Mouse (Mus musculus): ENCODE measurements at regions not wholly inside any gene's neighbourhood (a gene's known extent, or its start where the extent isn't known, plus 50 kb on each side); places are given as distances from the start of the nearest gene placed in this dataset.

- Histone ChIP-seq H3K9me3 (ENCODE audit: low read depth, low read length) (no peaks in the 10 kb centered on the region), H3K4me1 (ENCODE audit: insufficient read depth) (no peaks in the 10 kb centered on the region), H3K4me2 (no peak overlapping the region), H3K9ac (no peak overlapping the region), H3K27me3 (ENCODE audit: insufficient read depth, low read length) (no peaks in the 10 kb centered on the region), H3K27ac (ENCODE audit: low read depth) (no peak overlapping the region), H3K4me3 (ENCODE audit: low read depth, low read length) (no peak overlapping the region), H3K36me3 (ENCODE audit: insufficient read depth) (no peaks in the 10 kb centered on the region)
- WGBS = 37% methylated on average over 1 of the region's 1 CpGs
- DNase-seq (no peak), ATAC-seq (ENCODE audit: insufficient read depth) (no peak)
- TF ChIP-seq CTCF (IDR thresholded peaks at IDR 0.05; ENCODE audit: low read depth) = no peak
These were observed 65.7 kb upstream of the Acsl4 start for GRCm38 (mm10) chrX:142456022-142456421.

GRCm38 (mm10) chrX:142464174-142464573 lies 73.8 kb upstream of the Acsl4 start:
- no peak overlapping the region for H3K4me2 ChIP-seq
- DNase-seq = peak; percentile 61
- 39% methylated on average over 2 of the region's 2 CpGs for WGBS
- no peaks in the 10 kb centered on the region for H3K4me1 ChIP-seq (ENCODE audit: insufficient read depth)
- peak; percentile 8; the same call in 1 of the 2 replicates for ATAC-seq (ENCODE audit: insufficient read depth)
- H3K27ac ChIP-seq (ENCODE audit: low read depth) = no peak overlapping the region
- H3K4me3 ChIP-seq (ENCODE audit: low read depth, low read length) = no peak overlapping the region
- H3K27me3 ChIP-seq (ENCODE audit: insufficient read depth, low read length) = no peaks in the 10 kb centered on the region
- H3K9me3 ChIP-seq (ENCODE audit: low read depth, low read length) = no peaks in the 10 kb centered on the region
- H3K36me3 ChIP-seq (ENCODE audit: insufficient read depth) = no peaks in the 10 kb centered on the region
- TF ChIP-seq CTCF (IDR thresholded peaks at IDR 0.05; ENCODE audit: low read depth) = no peak
- no peak overlapping the region for H3K9ac ChIP-seq

- no peak for ATAC-seq (ENCODE audit: insufficient read depth)
- H3K27me3 ChIP-seq (ENCODE audit: insufficient read depth, low read length) = no peaks in the 10 kb centered on the region
- H3K4me1 ChIP-seq (ENCODE audit: insufficient read depth) = no peaks in the 10 kb centered on the region
- TF ChIP-seq CTCF (IDR thresholded peaks at IDR 0.05; ENCODE audit: low read depth) = no peak
- DNase-seq = no peak
- no peaks in the 10 kb centered on the region for H3K36me3 ChIP-seq (ENCODE audit: insufficient read depth)
- no peaks in the 10 kb centered on the region for H3K9me3 ChIP-seq (ENCODE audit: low read depth, low read length)
- no peak overlapping the region for H3K27ac ChIP-seq (ENCODE audit: low read depth)
- no peak overlapping the region for H3K4me2 ChIP-seq
- H3K9ac ChIP-seq = no peak overlapping the region
- no peak overlapping the region for H3K4me3 ChIP-seq (ENCODE audit: low read depth, low read length)
- WGBS = 52% methylated on average over 6 of the region's 6 CpGs
These were observed 74.4 kb upstream of the Acsl4 start for GRCm38 (mm10) chrX:142464756-142465155.

- WGBS = 36% methylated on average over 5 of the region's 5 CpGs
- H3K4me1 ChIP-seq (ENCODE audit: insufficient read depth) = no peaks in the 10 kb centered on the region
- peak; percentile 19 for DNase-seq
- TF ChIP-seq CTCF (IDR thresholded peaks at IDR 0.05; ENCODE audit: low read depth) = no peak
- no peak overlapping the region for H3K4me2 ChIP-seq
- no peak overlapping the region for H3K4me3 ChIP-seq (ENCODE audit: low read depth, low read length)
- H3K9me3 ChIP-seq (ENCODE audit: low read depth, low read length) = no peaks in the 10 kb centered on the region
- no peak overlapping the region for H3K9ac ChIP-seq
- ATAC-seq (ENCODE audit: insufficient read depth) = no peak
- no peaks in the 10 kb centered on the region for H3K27me3 ChIP-seq (ENCODE audit: insufficient read depth, low read length)
- H3K27ac ChIP-seq (ENCODE audit: low read depth) = no peak overlapping the region
- no peaks in the 10 kb centered on the region for H3K36me3 ChIP-seq (ENCODE audit: insufficient read depth)
These were observed 77.5 kb upstream of the Acsl4 start for GRCm38 (mm10) chrX:142467850-142468256.

- WGBS = 40% methylated on average over 4 of the region's 4 CpGs
- DNase-seq (no peak), ATAC-seq (ENCODE audit: insufficient read depth) (no peak)
- Histone ChIP-seq H3K9ac (no peak overlapping the region), H3K4me3 (ENCODE audit: low read depth, low read length) (no peak overlapping the region), H3K36me3 (ENCODE audit: insufficient read depth) (no peaks in the 10 kb centered on the region), H3K27me3 (ENCODE audit: insufficient read depth, low read length) (no peaks in the 10 kb centered on the region), H3K4me1 (ENCODE audit: insufficient read depth) (no peaks in the 10 kb centered on the region), H3K27ac (ENCODE audit: low read depth) (no peak overlapping the region), H3K4me2 (no peak overlapping the region), H3K9me3 (ENCODE audit: low read depth, low read length) (no peaks in the 10 kb centered on the region)
- no peak for TF ChIP-seq CTCF (IDR thresholded peaks at IDR 0.05; ENCODE audit: low read depth)
These were observed 78.1 kb upstream of the Acsl4 start for GRCm38 (mm10) chrX:142468388-142468787.

- WGBS = 28% methylated on average over 7 of the region's 7 CpGs
- TF ChIP-seq CTCF (IDR thresholded peaks at IDR 0.05; ENCODE audit: low read depth) = no peak
- Histone ChIP-seq H3K9me3 (ENCODE audit: low read depth, low read length) (no peaks in the 10 kb centered on the region), H3K36me3 (ENCODE audit: insufficient read depth) (no peaks in the 10 kb centered on the region), H3K27ac (ENCODE audit: low read depth) (peak overlapping the region; percentile 67), H3K4me3 (ENCODE audit: low read depth, low read length) (no peak overlapping the region), H3K27me3 (ENCODE audit: insufficient read depth, low read length) (no peaks in the 10 kb centered on the region), H3K9ac (no peak overlapping the region), H3K4me2 (no peak overlapping the region), H3K4me1 (ENCODE audit: insufficient read depth) (no peaks in the 10 kb centered on the region)
- peak; percentile 52; the same call in 1 of the 2 replicates for ATAC-seq (ENCODE audit: insufficient read depth)
- peak; percentile 13 for DNase-seq
These were observed 78.8 kb upstream of the Acsl4 start for GRCm38 (mm10) chrX:142469048-142469634.

GRCm38 (mm10) chrX:142470083-142470482 lies 79.7 kb upstream of the Acsl4 start:
- no peaks in the 10 kb centered on the region for H3K9me3 ChIP-seq (ENCODE audit: low read depth, low read length)
- WGBS = 62% methylated on average over 1 of the region's 1 CpGs

More at GRCm38 (mm10) chrX:142470083-142470482, 79.7 kb upstream of the Acsl4 start:
- Histone ChIP-seq H3K4me1 (ENCODE audit: insufficient read depth) (no peaks in the 10 kb centered on the region), H3K27me3 (ENCODE audit: insufficient read depth, low read length) (no peaks in the 10 kb centered on the region), H3K9ac (no peak overlapping the region), H3K36me3 (ENCODE audit: insufficient read depth) (no peaks in the 10 kb centered on the region), H3K27ac (ENCODE audit: low read depth) (no peak overlapping the region; the same call in 1 of the 2 replicates), H3K4me3 (ENCODE audit: low read depth, low read length) (no peak overlapping the region), H3K4me2 (no peak overlapping the region)
- no peak for ATAC-seq (ENCODE audit: insufficient read depth)
- no peak for DNase-seq
- no peak for TF ChIP-seq CTCF (IDR thresholded peaks at IDR 0.05; ENCODE audit: low read depth)

All from lung, embryonic 14.5 days (tissue).